Mouse (Mus musculus): ENCODE data around the gene Pmepa1. TPM values are rescaled to one million over a fixed set of nuclear protein-coding genes. Genes with fewer than 3 reads are reported as not detected.
A peak's percentile ranks its signal among the peaks of the same experiment; 100 is the strongest.

Gene Pmepa1
- total and polyA plus RNA-seq, 2 experiments, result 0.28 to 1.8 TPM

GRCm38 (mm10) chr2:173187182-173187855 is 89.0 kb downstream of the Pmepa1 start:
- WGBS, result 23% methylated on average over 8 of the region's 8 CpGs
- Histone ChIP-seq H3K27me3 (ENCODE audit: control insufficient read depth, insufficient read depth, low read length) (no peaks in the 10 kb centered on the region), H3K79me2 (ENCODE audit: control insufficient read depth, insufficient read depth, low read length) (no peaks in the 10 kb centered on the region), H3K4me3 (ENCODE audit: insufficient read depth, low read depth, low read length) (no peak overlapping the region), H3K4me1 (ENCODE audit: control insufficient read depth, insufficient read depth, low read length) (peaks cover 7% of the 10 kb centered on the region), H3K9ac (ENCODE audit: low read depth, low read length) (peak overlapping the region; percentile 65), H3K27ac (replicated peaks; ENCODE audit: insufficient read depth, low read depth, low read length) (peak overlapping the region; percentile 63), H3K36me3 (ENCODE audit: control insufficient read depth, insufficient read depth, low read length) (no peaks in the 10 kb centered on the region)
- DNase-seq (ENCODE audit: extremely low read depth, low read depth, low spot score), result peak; percentile 86
- TF ChIP-seq CTCF (IDR thresholded peaks at IDR 0.05; ENCODE audit: low read depth, low read length) (no peak), POLR2A (IDR thresholded peaks at IDR 0.05; ENCODE audit: extremely low read depth, insufficient read depth, low read length) (0 out of 2 replicates have a peak, but pooled peaks have one; percentile 10)

- WGBS, result 20% methylated on average over 26 of the region's 26 CpGs
- Histone ChIP-seq H3K79me2 (ENCODE audit: control insufficient read depth, insufficient read depth, low read length) (no peaks in the 10 kb centered on the region), H3K4me3 (ENCODE audit: insufficient read depth, low read depth, low read length) (no peak overlapping the region), H3K4me1 (ENCODE audit: control insufficient read depth, insufficient read depth, low read length) (peaks cover 7% of the 10 kb centered on the region), H3K27ac (replicated peaks; ENCODE audit: insufficient read depth, low read depth, low read length) (no peak overlapping the region), H3K27me3 (ENCODE audit: control insufficient read depth, insufficient read depth, low read length) (no peaks in the 10 kb centered on the region), H3K9ac (ENCODE audit: low read depth, low read length) (no peak overlapping the region), H3K36me3 (ENCODE audit: control insufficient read depth, insufficient read depth, low read length) (no peaks in the 10 kb centered on the region)
- DNase-seq (ENCODE audit: extremely low read depth, low read depth, low spot score), result peak; percentile 68
- TF ChIP-seq POLR2A (IDR thresholded peaks at IDR 0.05; ENCODE audit: extremely low read depth, insufficient read depth, low read length), result no peak
- peak; percentile 98 for TF ChIP-seq CTCF (IDR thresholded peaks at IDR 0.05; ENCODE audit: low read depth, low read length)
Observed at GRCm38 (mm10) chr2:173186047-173186943, 90.0 kb downstream of the Pmepa1 start.

GRCm38 (mm10) chr2:173185282-173185681 is 91.1 kb downstream of the Pmepa1 start:
- Histone ChIP-seq H3K36me3 (ENCODE audit: control insufficient read depth, insufficient read depth, low read length) (no peaks in the 10 kb centered on the region), H3K79me2 (ENCODE audit: control insufficient read depth, insufficient read depth, low read length) (no peaks in the 10 kb centered on the region), H3K27ac (replicated peaks; ENCODE audit: insufficient read depth, low read depth, low read length) (no peak overlapping the region), H3K4me3 (ENCODE audit: insufficient read depth, low read depth, low read length) (no peak overlapping the region), H3K27me3 (ENCODE audit: control insufficient read depth, insufficient read depth, low read length) (no peaks in the 10 kb centered on the region), H3K9ac (ENCODE audit: low read depth, low read length) (no peak overlapping the region), H3K4me1 (ENCODE audit: control insufficient read depth, insufficient read depth, low read length) (peaks cover 7% of the 10 kb centered on the region)
- 59% methylated on average over 6 of the region's 6 CpGs for WGBS
- DNase-seq (ENCODE audit: extremely low read depth, low read depth, low spot score), result peak; percentile 17
- no peak for TF ChIP-seq POLR2A (IDR thresholded peaks at IDR 0.05; ENCODE audit: extremely low read depth, insufficient read depth, low read length)
- no peak for TF ChIP-seq CTCF (IDR thresholded peaks at IDR 0.05; ENCODE audit: low read depth, low read length)

GRCm38 (mm10) chr2:173184475-173185080 is 91.8 kb downstream of the Pmepa1 start:
- WGBS, result 52% methylated on average over 11 of the region's 11 CpGs
- TF ChIP-seq CTCF (IDR thresholded peaks at IDR 0.05; ENCODE audit: low read depth, low read length), result no peak
- TF ChIP-seq POLR2A (IDR thresholded peaks at IDR 0.05; ENCODE audit: extremely low read depth, insufficient read depth, low read length), result no peak
- no peak overlapping the region for H3K4me3 ChIP-seq (ENCODE audit: insufficient read depth, low read depth, low read length)
- H3K27ac ChIP-seq (replicated peaks; ENCODE audit: insufficient read depth, low read depth, low read length), result no peak overlapping the region
- no peak for DNase-seq (ENCODE audit: extremely low read depth, low read depth, low spot score)
- H3K9ac ChIP-seq (ENCODE audit: low read depth, low read length), result no peak overlapping the region
- H3K27me3 ChIP-seq (ENCODE audit: control insufficient read depth, insufficient read depth, low read length), result no peaks in the 10 kb centered on the region
- peaks cover 7% of the 10 kb centered on the region for H3K4me1 ChIP-seq (ENCODE audit: control insufficient read depth, insufficient read depth, low read length)
- H3K79me2 ChIP-seq (ENCODE audit: control insufficient read depth, insufficient read depth, low read length), result no peaks in the 10 kb centered on the region
- no peaks in the 10 kb centered on the region for H3K36me3 ChIP-seq (ENCODE audit: control insufficient read depth, insufficient read depth, low read length)

GRCm38 (mm10) chr2:173183836-173184460 is 92.4 kb downstream of the Pmepa1 start:
- WGBS, result under 1% methylated on average over 8 of the region's 8 CpGs
- DNase-seq (ENCODE audit: extremely low read depth, low read depth, low spot score), result peak; percentile 43
- no peaks in the 10 kb centered on the region for H3K79me2 ChIP-seq (ENCODE audit: control insufficient read depth, insufficient read depth, low read length)
- TF ChIP-seq CTCF (IDR thresholded peaks at IDR 0.05; ENCODE audit: low read depth, low read length) (peak; percentile 80), POLR2A (IDR thresholded peaks at IDR 0.05; ENCODE audit: extremely low read depth, insufficient read depth, low read length) (no peak)
- H3K27me3 ChIP-seq (ENCODE audit: control insufficient read depth, insufficient read depth, low read length), result no peaks in the 10 kb centered on the region
- H3K9ac ChIP-seq (ENCODE audit: low read depth, low read length), result no peak overlapping the region
- H3K4me3 ChIP-seq (ENCODE audit: insufficient read depth, low read depth, low read length), result no peak overlapping the region
- H3K27ac ChIP-seq (replicated peaks; ENCODE audit: insufficient read depth, low read depth, low read length), result no peak overlapping the region
- no peaks in the 10 kb centered on the region for H3K36me3 ChIP-seq (ENCODE audit: control insufficient read depth, insufficient read depth, low read length)
- H3K4me1 ChIP-seq (ENCODE audit: control insufficient read depth, insufficient read depth, low read length), result peaks cover 7% of the 10 kb centered on the region

Data from liver, adult 2 months (tissue).